Mouse (Mus musculus): ENCODE results near the gene Kdm1a.

DNA sequence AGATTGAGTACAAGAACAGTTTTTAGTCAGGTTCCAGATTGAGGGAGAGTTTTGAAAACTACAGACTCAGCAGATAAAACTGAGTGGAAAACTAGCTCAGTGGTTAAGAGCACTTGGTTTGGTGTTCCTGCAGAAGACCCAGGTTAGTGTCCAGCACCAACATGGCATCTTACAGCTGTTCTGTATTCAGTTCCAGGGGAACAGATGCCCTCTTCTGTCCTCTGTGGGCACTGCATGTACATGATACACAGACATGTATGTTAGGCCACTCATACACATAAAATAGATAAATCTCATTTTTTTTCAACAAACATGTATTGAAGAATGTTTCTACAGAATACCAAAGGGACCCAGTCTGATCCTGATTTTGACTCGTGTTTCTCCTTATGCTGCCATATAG lies 92.7 kb downstream of the Kdm1a start:
- TF ChIP-seq CTCF (IDR thresholded peaks at IDR 0.05; ENCODE audit: borderline replicate concordance, extremely low read depth, insufficient read depth, insufficient read length) (peak; percentile 35; the same call in 1 of the 2 replicates), POLR2A (IDR thresholded peaks at IDR 0.05; ENCODE audit: borderline replicate concordance, extremely low read depth, insufficient read depth, insufficient read length, poor library complexity, severe bottlenecking) (no peak)
